Mouse (Mus musculus): ENCODE data around the gene Mertk. TPM values are rescaled to one million over a fixed set of nuclear protein-coding genes. Genes with fewer than 3 reads are reported as not detected.

Gene Mertk
- total and polyA plus RNA-seq, 2 experiments from 2014 or later, result 3.0 to 6.3 TPM

DNA sequence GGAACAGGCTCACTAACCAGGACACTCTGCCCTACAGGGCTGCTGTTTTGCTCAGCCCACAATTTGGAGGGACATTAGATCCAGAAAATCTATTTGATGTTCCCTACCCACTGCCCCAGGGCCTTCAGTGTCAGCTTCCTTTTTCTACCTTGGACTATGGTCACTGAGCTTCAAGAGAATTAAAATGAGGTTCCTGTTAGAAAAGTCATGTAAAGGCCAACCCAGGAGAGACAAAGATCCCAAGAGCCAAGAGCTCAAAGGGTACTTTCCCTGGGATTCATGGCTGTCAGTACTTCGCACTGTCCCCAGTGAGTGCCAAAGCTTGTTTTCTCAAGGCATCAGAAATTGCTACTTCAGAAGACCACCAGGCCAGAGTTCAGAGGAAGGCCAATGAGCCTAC lies 17.2 kb downstream of the Mertk start:
- Histone ChIP-seq H3K36me3 (ENCODE audit: insufficient read depth, low read length) (no peaks in the 10 kb centered on the region), H3K4me1 (ENCODE audit: insufficient read depth, low read length) (no peaks in the 10 kb centered on the region), H3K4me3 (ENCODE audit: low read length) (no peak overlapping the region), H3K27me3 (ENCODE audit: insufficient read depth, low read length) (no peaks in the 10 kb centered on the region), H3K27ac (no peak overlapping the region), H3K4me2 (ENCODE audit: low read depth, low read length) (no peak overlapping the region), H3K9me3 (ENCODE audit: low read length) (no peaks in the 10 kb centered on the region), H3K9ac (replicated peaks; ENCODE audit: low read length) (no peak overlapping the region)
- DNase-seq (ENCODE audit: low spot score), result no peak
- 93% methylated on average over 1 of the region's 1 CpGs for WGBS
- TF ChIP-seq CTCF (IDR thresholded peaks at IDR 0.05; ENCODE audit: low read depth), result no peak
- ATAC-seq, result no peak

DNA sequence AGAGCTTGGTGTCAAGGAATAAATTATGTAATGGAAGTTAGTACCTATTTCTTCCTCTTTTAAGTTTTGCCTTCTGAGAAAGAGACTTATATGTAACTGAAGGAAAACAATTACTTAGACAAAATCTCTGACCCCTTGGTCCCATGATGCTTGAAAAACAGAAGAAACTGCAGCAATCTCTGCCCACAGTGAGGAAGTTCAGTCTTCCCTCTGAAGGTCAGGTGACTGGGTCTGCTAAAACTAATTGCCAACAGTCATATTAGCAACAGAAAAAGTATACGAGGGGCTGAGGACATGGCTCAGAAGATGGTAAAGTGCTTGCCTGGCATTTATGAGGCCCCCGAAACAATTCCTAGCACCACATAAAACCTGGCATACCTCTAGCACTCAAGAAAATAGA lies 20.6 kb downstream of the Mertk start:
- DNase-seq (ENCODE audit: low spot score) (no peak), ATAC-seq (no peak)
- Histone ChIP-seq H3K9ac (replicated peaks; ENCODE audit: low read length) (no peak overlapping the region), H3K9me3 (ENCODE audit: low read length) (no peaks in the 10 kb centered on the region), H3K27ac (no peak overlapping the region), H3K4me1 (ENCODE audit: insufficient read depth, low read length) (no peaks in the 10 kb centered on the region), H3K4me3 (ENCODE audit: low read length) (no peak overlapping the region), H3K27me3 (ENCODE audit: insufficient read depth, low read length) (no peaks in the 10 kb centered on the region), H3K36me3 (ENCODE audit: insufficient read depth, low read length) (no peaks in the 10 kb centered on the region), H3K4me2 (ENCODE audit: low read depth, low read length) (no peak overlapping the region)
- WGBS, result 94% methylated on average over 2 of the region's 2 CpGs
- no peak for TF ChIP-seq CTCF (IDR thresholded peaks at IDR 0.05; ENCODE audit: low read depth)

DNA sequence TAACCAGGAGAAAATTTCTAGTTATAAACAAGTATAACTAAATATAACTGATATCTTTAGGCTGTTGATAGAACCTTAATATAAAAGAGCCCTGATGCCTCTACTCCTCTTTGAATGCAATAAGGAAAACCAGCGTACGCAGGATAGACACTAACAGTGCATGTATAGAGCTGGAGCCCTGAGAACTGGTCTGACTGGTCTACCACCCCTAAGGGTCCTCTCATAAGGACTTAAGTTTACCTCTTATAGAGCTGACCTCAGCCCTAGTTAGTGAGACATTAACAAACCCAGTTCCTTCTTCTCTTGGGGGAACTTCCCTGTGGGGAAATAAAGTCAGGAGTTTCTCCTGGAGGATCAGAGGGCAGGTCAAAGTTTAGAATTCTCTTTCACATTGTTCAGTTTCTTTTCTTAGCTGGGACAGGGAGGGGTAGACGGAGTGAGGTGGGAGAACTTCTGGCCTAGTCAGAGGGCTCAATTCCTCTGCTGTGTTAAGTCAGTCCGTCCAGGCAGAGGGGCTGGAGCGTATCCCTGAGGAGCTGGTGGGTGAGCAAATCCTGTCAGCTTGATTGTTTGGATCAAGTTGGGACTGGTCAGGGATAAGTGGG lies 23.5 kb downstream of the Mertk start:
- Histone ChIP-seq H3K4me1 (ENCODE audit: insufficient read depth, low read length) (no peaks in the 10 kb centered on the region), H3K27me3 (ENCODE audit: insufficient read depth, low read length) (no peaks in the 10 kb centered on the region), H3K9me3 (ENCODE audit: low read length) (no peaks in the 10 kb centered on the region), H3K4me2 (ENCODE audit: low read depth, low read length) (no peak overlapping the region), H3K9ac (replicated peaks; ENCODE audit: low read length) (no peak overlapping the region), H3K36me3 (ENCODE audit: insufficient read depth, low read length) (no peaks in the 10 kb centered on the region), H3K4me3 (ENCODE audit: low read length) (no peak overlapping the region), H3K27ac (no peak overlapping the region)
- TF ChIP-seq CTCF (IDR thresholded peaks at IDR 0.05; ENCODE audit: low read depth), result no peak
- 90% methylated on average over 5 of the region's 5 CpGs for WGBS
- no peak for ATAC-seq
- DNase-seq (ENCODE audit: low spot score), result no peak

DNA sequence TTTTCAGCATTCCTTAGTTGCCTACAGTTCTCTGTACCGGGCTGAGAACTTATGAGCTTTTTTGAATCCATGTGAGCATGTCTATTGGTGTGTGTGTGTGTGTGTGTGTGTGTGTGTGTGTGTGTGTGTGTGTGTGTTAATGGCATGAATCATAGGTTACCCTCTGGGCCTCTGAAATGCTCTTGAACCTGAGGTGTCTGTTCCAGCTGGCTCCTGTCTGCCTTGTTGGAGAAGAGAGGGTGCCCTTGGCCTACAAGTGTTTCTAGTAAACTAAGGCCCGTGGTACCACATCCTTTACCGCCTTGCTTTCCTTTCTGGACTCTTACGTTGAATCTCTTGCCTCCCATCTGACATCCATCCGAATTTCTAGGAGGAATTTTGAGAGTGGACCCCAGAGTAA lies 27.3 kb downstream of the Mertk start:
- Histone ChIP-seq H3K36me3 (ENCODE audit: insufficient read depth, low read length) (no peaks in the 10 kb centered on the region), H3K9ac (replicated peaks; ENCODE audit: low read length) (no peak overlapping the region), H3K9me3 (ENCODE audit: low read length) (no peaks in the 10 kb centered on the region), H3K4me1 (ENCODE audit: insufficient read depth, low read length) (no peaks in the 10 kb centered on the region), H3K27ac (no peak overlapping the region), H3K4me3 (ENCODE audit: low read length) (no peak overlapping the region), H3K27me3 (ENCODE audit: insufficient read depth, low read length) (no peaks in the 10 kb centered on the region), H3K4me2 (ENCODE audit: low read depth, low read length) (no peak overlapping the region)
- no peak for DNase-seq (ENCODE audit: low spot score)
- WGBS, result 91% methylated on average over 5 of the region's 5 CpGs
- ATAC-seq, result no peak
- TF ChIP-seq CTCF (IDR thresholded peaks at IDR 0.05; ENCODE audit: low read depth), result no peak

DNA sequence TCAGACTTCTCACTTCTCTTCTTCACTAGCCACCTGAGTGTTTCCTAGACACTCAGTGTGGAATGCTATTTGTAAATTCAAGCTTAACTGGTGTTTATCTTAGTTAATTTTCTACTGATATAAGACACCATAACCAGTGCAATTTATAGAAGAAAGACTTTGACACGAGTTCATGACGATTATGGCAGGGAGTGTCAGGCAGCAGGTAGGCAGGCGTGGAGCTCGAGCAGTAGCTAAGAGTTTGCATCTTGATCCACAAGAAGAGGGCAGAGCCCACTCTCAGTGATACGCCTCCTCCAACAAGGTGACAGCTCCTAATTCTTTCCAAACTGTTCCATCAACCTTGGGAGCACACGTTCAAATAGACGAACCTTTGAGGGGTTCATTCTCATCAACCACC lies 27.9 kb downstream of the Mertk start:
- DNase-seq (ENCODE audit: low spot score) (no peak), ATAC-seq (no peak)
- no peak overlapping the region for H3K4me3 ChIP-seq (ENCODE audit: low read length)
- no peak overlapping the region for H3K9ac ChIP-seq (replicated peaks; ENCODE audit: low read length)
- TF ChIP-seq CTCF (IDR thresholded peaks at IDR 0.05; ENCODE audit: low read depth), result no peak
- H3K4me1 ChIP-seq (ENCODE audit: insufficient read depth, low read length), result no peaks in the 10 kb centered on the region
- H3K27ac ChIP-seq, result no peak overlapping the region
- no peaks in the 10 kb centered on the region for H3K27me3 ChIP-seq (ENCODE audit: insufficient read depth, low read length)
- WGBS, result 87% methylated on average over 7 of the region's 7 CpGs
- H3K9me3 ChIP-seq (ENCODE audit: low read length), result no peaks in the 10 kb centered on the region
- no peak overlapping the region for H3K4me2 ChIP-seq (ENCODE audit: low read depth, low read length)
- H3K36me3 ChIP-seq (ENCODE audit: insufficient read depth, low read length), result no peaks in the 10 kb centered on the region

DNA sequence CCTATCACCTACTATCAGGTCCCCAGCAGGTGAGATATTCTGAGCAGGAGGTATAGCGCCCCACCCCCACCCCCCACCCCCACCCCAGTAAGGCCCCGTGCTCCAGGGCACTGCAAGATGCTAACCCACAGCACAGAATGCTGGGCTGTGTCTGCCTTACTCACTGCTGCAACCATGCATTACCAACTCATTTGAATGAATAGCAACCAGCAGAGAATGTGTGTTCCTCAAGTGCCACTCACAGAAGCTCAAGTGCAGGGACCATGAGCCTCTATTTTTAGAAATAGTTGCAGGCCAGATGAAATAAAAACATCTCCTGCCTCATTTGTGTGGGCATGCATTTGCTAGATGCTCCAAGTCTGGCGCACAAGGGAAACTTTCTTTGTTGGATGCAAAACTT lies 28.8 kb downstream of the Mertk start:
- H3K4me3 ChIP-seq (ENCODE audit: low read length), result no peak overlapping the region
- no peak overlapping the region for H3K4me2 ChIP-seq (ENCODE audit: low read depth, low read length)
- H3K36me3 ChIP-seq (ENCODE audit: insufficient read depth, low read length), result no peaks in the 10 kb centered on the region
- H3K9ac ChIP-seq (replicated peaks; ENCODE audit: low read length), result no peak overlapping the region
- WGBS, result 49% methylated on average over 3 of the region's 3 CpGs
- ATAC-seq, result no peak
- H3K27me3 ChIP-seq (ENCODE audit: insufficient read depth, low read length), result no peaks in the 10 kb centered on the region
- DNase-seq (ENCODE audit: low spot score), result no peak
- no peaks in the 10 kb centered on the region for H3K9me3 ChIP-seq (ENCODE audit: low read length)
- H3K27ac ChIP-seq, result no peak overlapping the region
- H3K4me1 ChIP-seq (ENCODE audit: insufficient read depth, low read length), result no peaks in the 10 kb centered on the region
- TF ChIP-seq CTCF (IDR thresholded peaks at IDR 0.05; ENCODE audit: low read depth), result no peak

DNA sequence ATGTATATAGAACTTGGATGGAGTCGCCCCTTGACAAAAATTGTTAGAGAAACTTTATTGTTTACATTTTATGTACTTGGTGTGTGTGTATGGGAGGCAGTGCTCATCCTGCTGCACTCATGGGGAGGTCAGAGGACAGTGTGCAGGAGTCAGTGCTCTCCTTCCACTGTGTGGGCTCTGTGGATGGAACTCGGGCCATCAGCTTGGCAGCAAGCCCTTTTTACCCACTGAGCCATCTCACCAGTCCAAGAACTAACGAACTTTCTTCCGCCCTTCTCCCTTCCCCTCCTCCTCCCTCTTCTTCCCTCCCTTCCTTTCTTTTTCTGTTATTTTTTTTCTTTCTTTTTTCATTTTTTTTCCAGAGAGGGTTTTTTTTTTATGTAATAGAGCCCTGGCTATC lies 29.3 kb downstream of the Mertk start:
- no peak overlapping the region for H3K9ac ChIP-seq (replicated peaks; ENCODE audit: low read length)
- no peak overlapping the region for H3K4me3 ChIP-seq (ENCODE audit: low read length)
- ATAC-seq (no peak), DNase-seq (ENCODE audit: low spot score) (no peak)
- no peak overlapping the region for H3K4me2 ChIP-seq (ENCODE audit: low read depth, low read length)
- no peaks in the 10 kb centered on the region for H3K9me3 ChIP-seq (ENCODE audit: low read length)
- TF ChIP-seq CTCF (IDR thresholded peaks at IDR 0.05; ENCODE audit: low read depth), result no peak
- no peaks in the 10 kb centered on the region for H3K36me3 ChIP-seq (ENCODE audit: insufficient read depth, low read length)
- 71% methylated on average over 4 of the region's 4 CpGs for WGBS
- H3K4me1 ChIP-seq (ENCODE audit: insufficient read depth, low read length), result no peaks in the 10 kb centered on the region
- no peak overlapping the region for H3K27ac ChIP-seq
- H3K27me3 ChIP-seq (ENCODE audit: insufficient read depth, low read length), result no peaks in the 10 kb centered on the region
